Mouse (Mus musculus) stomach, postnatal 0 days (tissue): ENCODE measurements around the gene Ghsr.
A peak's percentile ranks its signal among the peaks of the same experiment; 100 is the strongest.

Experiments
- CTCF ChIP-seq: IDR thresholded peaks from 2 replicates; pipeline ENCODE4 v1.5.1; 2016; ENCODE audit warnings: antibody characterized with exemption, low read depth, mild to moderate bottlenecking, moderate library complexity
- EP300 ChIP-seq: optimal IDR thresholded peaks from 2 replicates; pipeline ENCODE3; 2016; ENCODE audit warnings: antibody characterized with exemption

DNA sequence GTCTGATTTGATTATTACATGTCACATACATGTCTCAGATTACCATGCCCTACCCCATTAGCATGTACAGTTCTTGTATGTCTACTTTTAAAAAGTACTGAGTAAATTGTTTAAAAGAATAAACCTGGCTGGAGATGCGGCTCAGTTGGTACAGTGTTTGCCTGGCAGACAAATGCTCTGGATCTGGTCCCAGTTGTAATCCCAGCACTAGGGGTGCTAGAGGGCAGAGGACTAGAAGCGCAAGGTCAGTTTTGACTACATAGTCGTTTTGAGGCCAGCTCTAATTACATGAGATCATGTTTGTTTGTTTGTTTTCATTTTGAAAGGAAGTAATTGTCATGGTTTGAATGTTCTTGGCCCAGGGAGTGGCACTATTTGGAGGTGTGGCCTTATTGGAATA, 13.7 kb downstream of the Ghsr start:
- TF ChIP-seq CTCF: peak; percentile 37
- no peak for TF ChIP-seq EP300
